8 mouse cellular contexts compared by ENCODE assay signal in the genomic region with DNA sequence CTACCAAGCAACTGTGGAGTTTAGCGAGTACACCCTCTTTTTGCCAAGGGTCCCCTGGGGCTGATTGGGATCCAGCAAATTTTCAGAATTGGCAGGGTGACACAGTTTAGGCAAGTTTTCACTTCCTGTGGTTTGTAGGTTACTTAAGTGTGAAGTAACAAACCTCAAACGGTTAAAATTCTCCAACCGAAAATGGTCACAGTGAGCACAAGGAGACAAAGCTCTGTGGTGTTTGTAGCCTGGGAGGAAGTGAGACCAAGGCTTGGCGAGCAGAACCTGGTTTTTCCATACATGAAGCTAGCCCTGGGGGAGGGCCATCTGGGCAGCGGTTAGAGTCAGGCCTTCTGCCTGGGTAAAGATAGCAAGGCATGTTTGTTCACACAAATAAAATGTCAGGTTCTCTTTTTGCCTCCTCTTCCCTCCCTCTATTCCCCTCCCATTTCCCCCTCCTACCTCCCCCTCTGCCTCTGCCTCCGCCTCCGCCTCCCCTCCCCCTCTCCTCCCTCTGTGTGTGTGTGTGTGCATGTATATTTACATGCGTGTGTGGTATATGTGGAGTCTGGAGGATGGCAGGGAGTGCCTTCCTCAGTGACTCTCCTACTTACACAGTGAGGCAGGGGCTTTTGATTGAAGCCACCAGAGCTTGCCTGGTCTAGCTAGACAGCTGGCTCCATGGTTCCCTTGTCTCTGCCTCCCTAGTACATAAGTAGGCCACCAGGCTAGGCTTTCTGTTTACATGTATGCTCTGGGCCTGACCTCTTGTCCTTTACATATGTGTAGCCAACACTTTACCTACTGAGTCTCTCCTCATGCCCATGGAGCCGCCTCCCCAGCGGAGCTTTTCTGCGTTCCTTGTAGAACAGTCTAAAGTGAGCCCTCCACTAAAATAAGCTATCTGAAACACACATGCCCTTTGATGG.
DNase-seq lines count a peak whose midpoint lies in the region; ATAC-seq lines count a peak whose summit lies in the region.

No protein-coding gene starts in this region.

- no peak overlapping the region for H3K9ac ChIP-seq in kidney, embryonic 16.5 days (replicated peaks; ENCODE audit: low read length)
- H3K9ac ChIP-seq in heart, embryonic 14.5 days (ENCODE audit: low read length): no peak overlapping the region
- no peak overlapping the region for H3K9ac ChIP-seq in lung, embryonic 16.5 days (ENCODE audit: low read length)
- no peak overlapping the region for H3K9ac ChIP-seq in stomach, embryonic 15.5 days
- H3K9ac ChIP-seq in hindbrain, embryonic 13.5 days: no peak overlapping the region

- no peak overlapping the region for H3K27ac ChIP-seq in kidney, embryonic 16.5 days (ENCODE audit: low read length)
- H3K27ac ChIP-seq in heart, embryonic 14.5 days (replicated peaks in 1 of 2; ENCODE audit: control insufficient read depth in 1 of 2, insufficient read depth in 1 of 2, low read depth in 2 of 2, low read length in 2 of 2): peak overlapping the region in 1 of 2 experiments; percentile 1; a peak in 1 of 4 replicates
- H3K27ac ChIP-seq in lung, embryonic 16.5 days (ENCODE audit: low read length): peak overlapping the region; percentile 24
- H3K27ac ChIP-seq in stomach, embryonic 15.5 days: peak overlapping the region; percentile 48; the same call in 1 of the 2 replicates
- H3K27ac ChIP-seq in hindbrain, embryonic 13.5 days: no peak overlapping the region

- ATAC-seq in kidney, embryonic 16.5 days (ENCODE audit: low FRiP score, low TSS enrichment): peak; percentile 39
- ATAC-seq in heart, embryonic 14.5 days (ENCODE audit: insufficient number of reproducible peaks, insufficient read depth, low FRiP score, low read depth): peak; percentile 57; the same call in 1 of the 2 replicates
- peak; percentile 68 for ATAC-seq in lung, embryonic 16.5 days (ENCODE audit: low read depth)
- no peak for ATAC-seq in stomach, embryonic 15.5 days (ENCODE audit: insufficient read depth, low FRiP score, low read depth)
- ATAC-seq in hindbrain, embryonic 13.5 days (ENCODE audit: low FRiP score): no peak

- no peaks in the 10 kb centered on the region for H3K36me3 ChIP-seq in kidney, embryonic 16.5 days (ENCODE audit: insufficient read depth, low read length)
- H3K36me3 ChIP-seq in heart, embryonic 14.5 days (ENCODE audit: control insufficient read depth, insufficient read depth, low read length): no peaks in the 10 kb centered on the region
- H3K36me3 ChIP-seq in lung, embryonic 16.5 days (ENCODE audit: control insufficient read depth, insufficient read depth, low read length): no peaks in the 10 kb centered on the region
- H3K36me3 ChIP-seq in stomach, embryonic 15.5 days: no peaks in the 10 kb centered on the region
- no peaks in the 10 kb centered on the region for H3K36me3 ChIP-seq in hindbrain, embryonic 13.5 days

- WGBS in kidney, embryonic 16.5 days: 69% methylated on average over 11 of the region's 11 CpGs
- WGBS in heart, embryonic 14.5 days: 61% methylated on average over 11 of the region's 11 CpGs
- WGBS in lung, embryonic 16.5 days: 46% methylated on average over 11 of the region's 11 CpGs
- 52% methylated on average over 11 of the region's 11 CpGs for WGBS in stomach, embryonic 15.5 days
- 71% methylated on average over 11 of the region's 11 CpGs for WGBS in hindbrain, embryonic 13.5 days

- H3K27me3 ChIP-seq in kidney, embryonic 16.5 days (ENCODE audit: insufficient read depth, low read length): no peaks in the 10 kb centered on the region
- no peaks in the 10 kb centered on the region for H3K27me3 ChIP-seq in heart, embryonic 14.5 days (ENCODE audit: control insufficient read depth, insufficient read depth, low read length)
- no peaks in the 10 kb centered on the region for H3K27me3 ChIP-seq in lung, embryonic 16.5 days (ENCODE audit: control insufficient read depth, insufficient read depth, low read depth, low read length)
- H3K27me3 ChIP-seq in stomach, embryonic 15.5 days (replicated peaks): no peaks in the 10 kb centered on the region
- H3K27me3 ChIP-seq in hindbrain, embryonic 13.5 days: no peaks in the 10 kb centered on the region

- H3K4me1 ChIP-seq in kidney, embryonic 16.5 days (ENCODE audit: insufficient read depth, low read length): peaks cover 7% of the 10 kb centered on the region; the same call in 1 of the 2 replicates
- H3K4me1 ChIP-seq in heart, embryonic 14.5 days (ENCODE audit: control insufficient read depth in 2 of 2, insufficient read depth in 2 of 2, low read length in 2 of 2): peaks cover 8 to 12% of the 10 kb centered on the region in 2 experiments
- peaks cover 12% of the 10 kb centered on the region for H3K4me1 ChIP-seq in lung, embryonic 16.5 days (replicated peaks; ENCODE audit: control insufficient read depth, insufficient read depth, low read length)
- H3K4me1 ChIP-seq in stomach, embryonic 15.5 days: no peaks in the 10 kb centered on the region
- no peaks in the 10 kb centered on the region for H3K4me1 ChIP-seq in hindbrain, embryonic 13.5 days (replicated peaks)

- H3K9me3 ChIP-seq in kidney, embryonic 16.5 days (ENCODE audit: low read length): no peaks in the 10 kb centered on the region
- no peaks in the 10 kb centered on the region for H3K9me3 ChIP-seq in heart, embryonic 14.5 days (ENCODE audit: control insufficient read depth, low read length)
- H3K9me3 ChIP-seq in lung, embryonic 16.5 days (ENCODE audit: control insufficient read depth, low read length): no peaks in the 10 kb centered on the region
- H3K9me3 ChIP-seq in stomach, embryonic 15.5 days: no peaks in the 10 kb centered on the region
- H3K9me3 ChIP-seq in hindbrain, embryonic 13.5 days: no peaks in the 10 kb centered on the region

- no peak overlapping the region for H3K4me3 ChIP-seq in kidney, embryonic 16.5 days (ENCODE audit: low read length)
- H3K4me3 ChIP-seq in heart, embryonic 14.5 days (ENCODE audit: control insufficient read depth in 1 of 2, insufficient read depth in 1 of 2, low read depth in 1 of 2, low read length in 2 of 2): no peak overlapping the region
- H3K4me3 ChIP-seq in lung, embryonic 16.5 days (ENCODE audit: low read length): no peak overlapping the region
- no peak overlapping the region for H3K4me3 ChIP-seq in stomach, embryonic 15.5 days (replicated peaks)
- no peak overlapping the region for H3K4me3 ChIP-seq in hindbrain, embryonic 13.5 days

- no peak overlapping the region for H3K4me2 ChIP-seq in kidney, embryonic 16.5 days (replicated peaks; ENCODE audit: low read depth, low read length)
- no peak overlapping the region for H3K4me2 ChIP-seq in heart, embryonic 14.5 days (ENCODE audit: low read length)
- 0 out of 2 replicates have a peak overlapping the region, but pooled peaks have one; percentile 2 for H3K4me2 ChIP-seq in lung, embryonic 16.5 days (ENCODE audit: low read depth, low read length)
- H3K4me2 ChIP-seq in stomach, embryonic 15.5 days: no peak overlapping the region
- no peak overlapping the region for H3K4me2 ChIP-seq in hindbrain, embryonic 13.5 days

- DNase-seq in kidney, adult 18-20 months: no peak
- peak; percentile 56 for DNase-seq in Muller cell, postnatal 12 days (ENCODE audit: inconsistent ontology term)
- no peak for DNase-seq in testis, postnatal 14 days (ENCODE audit: low spot score)

Comparison
In these comparisons a context has a peak if more than half of its experiments do, and no peak if none do; other contexts are left out.
1. ATAC-seq: peak in kidney, embryonic 16.5 days (single experiment), heart, embryonic 14.5 days (single experiment) and lung, embryonic 16.5 days (single experiment); none in stomach, embryonic 15.5 days (single experiment) and hindbrain, embryonic 13.5 days (single experiment).
2. H3K27ac ChIP-seq: peak in lung, embryonic 16.5 days (single experiment) and stomach, embryonic 15.5 days (single experiment); none in kidney, embryonic 16.5 days (single experiment) and hindbrain, embryonic 13.5 days (single experiment).